34 mouse cellular contexts compared by ENCODE assay signal in the genomic region with DNA sequence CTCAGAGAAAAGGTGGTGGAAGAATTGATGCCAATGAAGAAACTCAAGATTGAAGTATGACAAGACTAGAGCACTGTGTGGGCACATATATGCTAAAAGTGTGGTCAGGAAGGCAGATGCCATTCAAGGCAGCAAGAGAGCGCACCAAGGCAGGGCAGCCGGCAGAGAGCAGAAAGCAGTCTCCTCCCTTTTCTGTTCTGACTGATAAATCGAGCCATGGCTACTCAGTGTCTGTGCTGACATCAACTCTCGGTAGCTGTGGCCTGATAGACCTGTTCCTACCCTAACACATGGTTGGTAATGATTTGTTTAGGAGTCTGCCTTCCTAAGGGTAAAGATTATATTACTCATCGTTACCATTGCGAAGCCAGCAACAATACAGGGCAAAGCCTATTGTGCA. TPM values are rescaled to one million over a fixed set of nuclear protein-coding genes. Genes with fewer than 3 reads are reported as not detected.
DNase-seq lines count a peak whose midpoint lies in the region; ATAC-seq and TF ChIP-seq lines count a peak whose summit lies in the region.
"Had no signal": no experiment of that assay in that cellular context is flagged by ENCODE, and none has a peak within 500 bp of the region (broad histone marks: within the 10 kb centered on the region; RNA-seq: fewer than 3 reads in every experiment).

No protein-coding gene starts in this region.

- H3K4me2 ChIP-seq in liver, embryonic 13.5 days, result peak overlapping the region; percentile 28; the same call in 1 of the 2 replicates
- H3K4me2 ChIP-seq in forebrain, postnatal 0 days (ENCODE audit: low read depth), result no peak overlapping the region
- H3K4me2 ChIP-seq: embryonic facial prominence, embryonic 12.5 days; heart, embryonic 15.5 days; intestine, embryonic 15.5 days; lung, embryonic 15.5 days; midbrain, embryonic 15.5 days; neural tube, embryonic 13.5 days had no signal

- H3K4me1 ChIP-seq in erythroblast, embryonic 14.5 days (ENCODE audit: control insufficient read depth), result peaks cover 36% of the 10 kb centered on the region
- H3K4me1 ChIP-seq in liver, embryonic 13.5 days (replicated peaks), result peaks cover 27% of the 10 kb centered on the region
- no peaks in the 10 kb centered on the region for H3K4me1 ChIP-seq in forebrain, postnatal 0 days (ENCODE audit: insufficient read depth)
- no peaks in the 10 kb centered on the region for H3K4me1 ChIP-seq in limb, embryonic 10.5 days
- H3K4me1 ChIP-seq: embryonic facial prominence, embryonic 12.5 days; heart, embryonic 15.5 days; intestine, embryonic 15.5 days; lung, embryonic 15.5 days; midbrain, embryonic 15.5 days; neural tube, embryonic 13.5 days had no signal

- ATAC-seq in liver, embryonic 13.5 days (ENCODE audit: low read depth), result peak; percentile 98
- ATAC-seq in megakaryocyte-erythroid progenitor cell, adult 5-6 weeks (replicated peaks; ENCODE audit: low FRiP score, low TSS enrichment, poor library complexity, severe bottlenecking), result peak; percentile 94
- no peak for ATAC-seq in forebrain, postnatal 0 days
- ATAC-seq: forebrain, embryonic 16.5 days; hindbrain, embryonic 16.5 days; intestine, embryonic 15.5 days; midbrain, embryonic 15.5 days; Patski had no signal

- WGBS in liver, embryonic 13.5 days (ENCODE audit: insufficient replicate concordance), result 38% methylated on average over 6 of the region's 6 CpGs
- WGBS in forebrain, postnatal 0 days, result 93% methylated on average over 6 of the region's 6 CpGs
- WGBS in limb, embryonic 10.5 days, result 93% methylated on average over 6 of the region's 6 CpGs

- peaks cover 25% of the 10 kb centered on the region for H3K27me3 ChIP-seq in erythroblast, embryonic 14.5 days (ENCODE audit: control insufficient read depth)
- H3K27me3 ChIP-seq in liver, embryonic 13.5 days, result 0 out of 2 replicates have a peak, but pooled peaks cover 15% of the 10 kb centered on the region
- H3K27me3 ChIP-seq in forebrain, postnatal 0 days (ENCODE audit: insufficient read depth, low read length), result no peaks in the 10 kb centered on the region
- no peaks in the 10 kb centered on the region for H3K27me3 ChIP-seq in limb, embryonic 10.5 days (ENCODE audit: low read depth, poor library complexity, severe bottlenecking)
- H3K27me3 ChIP-seq: embryonic facial prominence, embryonic 12.5 days; heart, embryonic 15.5 days; intestine, embryonic 15.5 days; lung, embryonic 15.5 days; midbrain, embryonic 15.5 days; neural tube, embryonic 13.5 days had no signal

- no peaks in the 10 kb centered on the region for H3K36me3 ChIP-seq in erythroblast, embryonic 14.5 days (ENCODE audit: control insufficient read depth)
- no peaks in the 10 kb centered on the region for H3K36me3 ChIP-seq in liver, embryonic 13.5 days
- H3K36me3 ChIP-seq in forebrain, postnatal 0 days (ENCODE audit: insufficient read depth), result no peaks in the 10 kb centered on the region
- no peaks in the 10 kb centered on the region for H3K36me3 ChIP-seq in limb, embryonic 10.5 days
- H3K36me3 ChIP-seq: embryonic facial prominence, embryonic 12.5 days; heart, embryonic 15.5 days; intestine, embryonic 15.5 days; lung, embryonic 15.5 days; midbrain, embryonic 15.5 days; neural tube, embryonic 13.5 days had no signal

- H3K27ac ChIP-seq in liver, embryonic 13.5 days, result peak overlapping the region; percentile 58; the same call in 1 of the 2 replicates
- no peak overlapping the region for H3K27ac ChIP-seq in forebrain, postnatal 0 days (ENCODE audit: low read depth, low read length)
- no peak overlapping the region for H3K27ac ChIP-seq in limb, embryonic 10.5 days
- H3K27ac ChIP-seq: embryonic facial prominence, embryonic 12.5 days; heart, adult 2 months; heart, embryonic 15.5 days; intestine, embryonic 15.5 days; lung, embryonic 15.5 days; midbrain, embryonic 15.5 days; neural tube, embryonic 13.5 days had no signal

- TF ChIP-seq CTCF in forebrain, postnatal 0 days (IDR thresholded peaks at IDR 0.05; ENCODE audit: low read depth), result no peak

- no peaks in the 10 kb centered on the region for H3K9me3 ChIP-seq in erythroblast, embryonic 14.5 days (ENCODE audit: control insufficient read depth, low read length)
- no peaks in the 10 kb centered on the region for H3K9me3 ChIP-seq in liver, embryonic 13.5 days (replicated peaks)
- no peaks in the 10 kb centered on the region for H3K9me3 ChIP-seq in forebrain, postnatal 0 days (ENCODE audit: low read length)
- no peaks in the 10 kb centered on the region for H3K9me3 ChIP-seq in limb, embryonic 10.5 days (replicated peaks)
- H3K9me3 ChIP-seq: embryonic facial prominence, embryonic 12.5 days; heart, embryonic 15.5 days; intestine, embryonic 15.5 days; lung, embryonic 15.5 days; midbrain, embryonic 15.5 days; neural tube, embryonic 13.5 days had no signal

- peak overlapping the region; percentile 15 for H3K4me3 ChIP-seq in erythroblast, embryonic 14.5 days (replicated peaks)
- no peak overlapping the region for H3K4me3 ChIP-seq in liver, embryonic 13.5 days (replicated peaks)
- no peak overlapping the region for H3K4me3 ChIP-seq in forebrain, postnatal 0 days (ENCODE audit: low read depth, low read length)
- H3K4me3 ChIP-seq in limb, embryonic 10.5 days, result no peak overlapping the region
- H3K4me3 ChIP-seq: embryonic facial prominence, embryonic 12.5 days; heart, adult 2 months; heart, embryonic 15.5 days; intestine, embryonic 15.5 days; lung, embryonic 15.5 days; midbrain, embryonic 15.5 days; neural tube, embryonic 13.5 days had no signal

- DNase-seq in c-Kit-negative CD71-positive TER-119-positive erythroid progenitor cells, embryonic 14.5 days (ENCODE audit: low read depth, low spot score), result peak; percentile 45
- DNase-seq in liver, embryonic 13.5 days, result peak; percentile 65
- no peak for DNase-seq in forebrain, postnatal 0 days
- no peak for DNase-seq in limb, embryonic 10.5 days (ENCODE audit: low spot score)
- DNase-seq in thymus, postnatal 0 days (ENCODE audit: low spot score), result no peak
- no peak for DNase-seq in layer of hippocampus, adult 8-10 months (ENCODE audit: low spot score in 2 of 2)
- DNase-seq: adrenal gland, postnatal 36 days; cerebellum, adult 11-12 months; cerebellum, postnatal 10 days; gastrocnemius, postnatal 36 days; heart, adult 2 months; kidney, adult 9 months; kidney, postnatal 4 days; layer of hippocampus, adult 9-11 months; lung, postnatal 36 days; right cerebral cortex, postnatal 4 days; thymus, postnatal 36 days had no signal

- H3K9ac ChIP-seq in liver, embryonic 13.5 days, result peak overlapping the region; percentile 22
- H3K9ac ChIP-seq in forebrain, postnatal 0 days, result no peak overlapping the region
- H3K9ac ChIP-seq: embryonic facial prominence, embryonic 12.5 days; heart, embryonic 15.5 days; intestine, embryonic 15.5 days; lung, embryonic 15.5 days; midbrain, embryonic 15.5 days; neural tube, embryonic 13.5 days had no signal

RNA-seq across cellular contexts. Expression of gene Epb42, which starts 19.0 kb away (rescaled TPM):
- polyA plus RNA-seq in erythroblast, embryonic 14.5 days (2012), result 11.1 and 14.1 TPM in 2 replicates
- polyA plus RNA-seq in liver, embryonic 13.5 days (2015; fragmentation: Nextera tagmentation; extraction: Ambion mirVana), result 136 and 159 TPM in 2 replicates
- 24.6 and 30.0 TPM in 2 replicates for total RNA-seq in megakaryocyte-erythroid progenitor cell, adult 5-6 weeks (2014; fragmentation: Nextera tagmentation)
- total RNA-seq in megakaryocyte-erythroid progenitor cell, adult 5-6 weeks (2017), result 13.0 and 19.8 TPM in 2 replicates
- 0.46 TPM in 1 of 2 replicates, not detected in the other for total RNA-seq in forebrain, postnatal 0 days (2014; rRNA removed)
- polyA plus RNA-seq in forebrain, postnatal 0 days (2015; fragmentation: Nextera tagmentation; extraction: Ambion mirVana), result 0.06 TPM in 1 of 2 replicates, not detected in the other
- polyA plus RNA-seq in limb, embryonic 10.5 days (2016; fragmentation: Nextera tagmentation; extraction: Ambion mirVana), result 5.5 and 7.6 TPM in 2 replicates
- polyA plus RNA-seq in thymus, postnatal 0 days (2015; fragmentation: Nextera tagmentation; extraction: Ambion mirVana), result 0.30 and 0.46 TPM in 2 replicates
- total RNA-seq in layer of hippocampus, adult 8-10 months (2022), result not detected
- total RNA-seq: adrenal gland, postnatal 36 days; ES-E14; gastrocnemius, postnatal 36 days; left cerebral cortex, adult 18-20 months; left cerebral cortex, postnatal 25 days had no signal
- polyA plus RNA-seq: Patski; testis, adult 2 months had no signal

RNA-seq across cellular contexts. Expression of gene Tgm5, which starts 29.7 kb away (rescaled TPM):
- not detected in 2 replicates for polyA plus RNA-seq in erythroblast, embryonic 14.5 days (2012)
- polyA plus RNA-seq in liver, embryonic 13.5 days (2015; fragmentation: Nextera tagmentation; extraction: Ambion mirVana), result not detected in 2 replicates
- not detected in 2 replicates for total RNA-seq in megakaryocyte-erythroid progenitor cell, adult 5-6 weeks (2014; fragmentation: Nextera tagmentation)
- not detected in 2 replicates for total RNA-seq in megakaryocyte-erythroid progenitor cell, adult 5-6 weeks (2017)
- total RNA-seq in forebrain, postnatal 0 days (2014; rRNA removed), result not detected in 2 replicates
- 0.07 TPM in 1 of 2 replicates, not detected in the other for polyA plus RNA-seq in forebrain, postnatal 0 days (2015; fragmentation: Nextera tagmentation; extraction: Ambion mirVana)
- polyA plus RNA-seq in limb, embryonic 10.5 days (2016; fragmentation: Nextera tagmentation; extraction: Ambion mirVana), result not detected in 2 replicates
- polyA plus RNA-seq in thymus, postnatal 0 days (2015; fragmentation: Nextera tagmentation; extraction: Ambion mirVana), result 0.31 and 0.42 TPM in 2 replicates
- total RNA-seq in layer of hippocampus, adult 8-10 months (2022), result not detected
- total RNA-seq: adrenal gland, adult 18-20 months; adrenal gland, postnatal 36 days; ES-E14; gastrocnemius, postnatal 36 days; heart, adult 2 months; hematopoietic stem cell, adult 5-6 weeks; left cerebral cortex, postnatal 25 days had no signal
- polyA plus RNA-seq: embryonic facial prominence, embryonic 12.5 days; forebrain, embryonic 16.5 days; heart, embryonic 15.5 days; intestine, embryonic 15.5 days; midbrain, embryonic 15.5 days; testis, adult 2 months had no signal

RNA-seq across cellular contexts. Expression of gene Ccndbp1, which starts 47.7 kb away (rescaled TPM):
- polyA plus RNA-seq in erythroblast, embryonic 14.5 days (2012), result 3.2 and 3.3 TPM in 2 replicates
- 43.5 and 48.3 TPM in 2 replicates for polyA plus RNA-seq in liver, embryonic 13.5 days (2015; fragmentation: Nextera tagmentation; extraction: Ambion mirVana)
- total RNA-seq in megakaryocyte-erythroid progenitor cell, adult 5-6 weeks (2014; fragmentation: Nextera tagmentation), result 52.3 and 61.3 TPM in 2 replicates
- 28.9 and 73.9 TPM in 2 replicates for total RNA-seq in megakaryocyte-erythroid progenitor cell, adult 5-6 weeks (2017)
- 63.3 and 65.8 TPM in 2 replicates for total RNA-seq in forebrain, postnatal 0 days (2014; rRNA removed)
- 82.0 and 85.0 TPM in 2 replicates for polyA plus RNA-seq in forebrain, postnatal 0 days (2015; fragmentation: Nextera tagmentation; extraction: Ambion mirVana)
- polyA plus RNA-seq in limb, embryonic 10.5 days (2016; fragmentation: Nextera tagmentation; extraction: Ambion mirVana), result 28.1 and 34.6 TPM in 2 replicates
- 81.1 and 85.9 TPM in 2 replicates for polyA plus RNA-seq in thymus, postnatal 0 days (2015; fragmentation: Nextera tagmentation; extraction: Ambion mirVana)
- 10 to 100 TPM; 57.5 to 64.4 (median 61.0) TPM for total RNA-seq in layer of hippocampus, adult 8-10 months (2022)

RNA-seq across cellular contexts. Expression of gene Tgm7, which starts 53.7 kb away (rescaled TPM):
- not detected in 2 replicates for polyA plus RNA-seq in erythroblast, embryonic 14.5 days (2012)
- not detected in 2 replicates for polyA plus RNA-seq in liver, embryonic 13.5 days (2015; fragmentation: Nextera tagmentation; extraction: Ambion mirVana)
- total RNA-seq in megakaryocyte-erythroid progenitor cell, adult 5-6 weeks (2014; fragmentation: Nextera tagmentation), result not detected in 2 replicates
- not detected in 2 replicates for total RNA-seq in megakaryocyte-erythroid progenitor cell, adult 5-6 weeks (2017)
- total RNA-seq in forebrain, postnatal 0 days (2014; rRNA removed), result not detected in 2 replicates
- polyA plus RNA-seq in forebrain, postnatal 0 days (2015; fragmentation: Nextera tagmentation; extraction: Ambion mirVana), result not detected in 2 replicates
- polyA plus RNA-seq in limb, embryonic 10.5 days (2016; fragmentation: Nextera tagmentation; extraction: Ambion mirVana), result not detected in 2 replicates
- 0.37 and 0.38 TPM in 2 replicates for polyA plus RNA-seq in thymus, postnatal 0 days (2015; fragmentation: Nextera tagmentation; extraction: Ambion mirVana)
- under 1 TPM in 3 of 4 experiments, not detected in 1; 0.16 to 0.49 (median 0.40) TPM for total RNA-seq in layer of hippocampus, adult 8-10 months (2022)
- total RNA-seq: adrenal gland, adult 18-20 months; adrenal gland, postnatal 36 days; ES-E14; gastrocnemius, postnatal 36 days; heart, adult 2 months; hematopoietic stem cell, adult 5-6 weeks had no signal
- polyA plus RNA-seq: embryonic facial prominence, embryonic 12.5 days; forebrain, embryonic 16.5 days; heart, embryonic 15.5 days; hindbrain, embryonic 16.5 days; midbrain, embryonic 15.5 days; Patski had no signal

Comparison
In these comparisons a context has a peak if more than half of its experiments do, and no peak if none do; other contexts are left out.
1. DNase-seq: peak in c-Kit-negative CD71-positive TER-119-positive erythroid progenitor cells, embryonic 14.5 days (single experiment) and liver, embryonic 13.5 days (single experiment); none in forebrain, postnatal 0 days (single experiment), limb, embryonic 10.5 days (single experiment), thymus, postnatal 0 days (single experiment) and layer of hippocampus, adult 8-10 months (0 of 2).